Mouse (Mus musculus): ENCODE measurements around the gene Kdelr2.
A peak's percentile ranks its signal among the peaks of the same experiment; 100 is the strongest.

- TF ChIP-seq MAFK (IDR thresholded peaks at IDR 0.05; ENCODE audit: borderline replicate concordance, low read depth, low read length) (no peak), CTCF (IDR thresholded peaks at IDR 0.05 in 2 of 3, conservative IDR thresholded peaks at IDR 0.05 in 1 of 3; ENCODE audit: control insufficient read depth in 1 of 3, insufficient read depth in 1 of 3, low read depth in 2 of 3, low read length in 3 of 3, poor library complexity in 1 of 3, severe bottlenecking in 1 of 3) (peak in 1 of 3 experiments; percentile 41; a peak in 2 of 6 replicates), POLR2A (IDR thresholded peaks at IDR 0.05; ENCODE audit: control insufficient read depth in 1 of 2, insufficient read depth in 1 of 2, low read depth in 1 of 2, low read length in 2 of 2, poor library complexity in 1 of 2) (no peak), EP300 (IDR thresholded peaks at IDR 0.05; ENCODE audit: low read depth in 1 of 2, low read length in 2 of 2) (no peak)
These were observed 19.4 kb downstream of the Kdelr2 start for GRCm38 (mm10) chr5:143422990-143423389.

Measured in MEL (cell line).